Mouse (Mus musculus): Measurements from ENCODE around the gene Atp8b4.

- TF ChIP-seq POLR2A (IDR thresholded peaks at IDR 0.05; ENCODE audit: borderline replicate concordance, low read depth, low read length), result no peak
- no peak for TF ChIP-seq CTCF (IDR thresholded peaks at IDR 0.05; ENCODE audit: low read depth, low read length)
These were observed 9.9 kb downstream of the Atp8b4 start for GRCm38 (mm10) chr2:126490573-126490972.

Data from bone marrow macrophage, adult 2 months (primary cell).